Mouse (Mus musculus): ENCODE measurements around the gene Pam. TPM values are rescaled to one million over a fixed set of nuclear protein-coding genes. Genes with fewer than 3 reads are reported as not detected.
"Not testable (repeated sequence)": the region's sequence is repeated elsewhere in the genome, so short reads cannot be mapped to it uniquely, and the experiment has no call there.

The Pam gene
- polyA plus RNA-seq, 1 experiment from 2014 or later, result 32.9 TPM

- WGBS (ENCODE audit: missing documents), result 52% methylated on average over 2 of the region's 2 CpGs
- H3K4me3 ChIP-seq (ENCODE audit: inconsistent target), result no peak overlapping the region
- H3K79me2 ChIP-seq (ENCODE audit: inconsistent target), result no peaks in the 10 kb centered on the region
- peak overlapping the region; percentile 40 for H3K27ac ChIP-seq
- no peaks in the 10 kb centered on the region for H3K36me3 ChIP-seq (ENCODE audit: inconsistent target)
These were observed 59.7 kb downstream of the Pam start for GRCm38 (mm10) chr1:98035736-98036135.

GRCm38 (mm10) chr1:98031802-98032201 is 63.6 kb downstream of the Pam start:
- WGBS (ENCODE audit: missing documents), result 97% methylated on average over 8 of the region's 8 CpGs
- Histone ChIP-seq H3K27ac (no peak overlapping the region), H3K79me2 (ENCODE audit: inconsistent target) (no peaks in the 10 kb centered on the region), H3K4me3 (ENCODE audit: inconsistent target) (no peak overlapping the region), H3K36me3 (ENCODE audit: inconsistent target) (no peaks in the 10 kb centered on the region)

GRCm38 (mm10) chr1:98029025-98029424 is 66.4 kb downstream of the Pam start:
- no peaks in the 10 kb centered on the region for H3K36me3 ChIP-seq (ENCODE audit: inconsistent target)
- no peak overlapping the region for H3K4me3 ChIP-seq (ENCODE audit: inconsistent target)
- H3K27ac ChIP-seq, result no peak overlapping the region
- H3K79me2 ChIP-seq (ENCODE audit: inconsistent target), result no peaks in the 10 kb centered on the region
- WGBS (ENCODE audit: missing documents), result 38% methylated on average over 5 of the region's 5 CpGs

- H3K79me2 ChIP-seq (ENCODE audit: inconsistent target), result no peaks in the 10 kb centered on the region
- no peak overlapping the region for H3K27ac ChIP-seq
- H3K4me3 ChIP-seq (ENCODE audit: inconsistent target), result no peak overlapping the region
- 86% methylated on average over 5 of the region's 5 CpGs for WGBS (ENCODE audit: missing documents)
- no peaks in the 10 kb centered on the region for H3K36me3 ChIP-seq (ENCODE audit: inconsistent target)
These were observed 67.0 kb downstream of the Pam start for GRCm38 (mm10) chr1:98028468-98028867.

- WGBS (ENCODE audit: missing documents), result 73% methylated on average over 4 of the region's 4 CpGs
- Histone ChIP-seq H3K79me2 (ENCODE audit: inconsistent target) (no peaks in the 10 kb centered on the region), H3K4me3 (ENCODE audit: inconsistent target) (no peak overlapping the region), H3K36me3 (ENCODE audit: inconsistent target) (no peaks in the 10 kb centered on the region), H3K27ac (no peak overlapping the region)
These were observed 67.5 kb downstream of the Pam start for GRCm38 (mm10) chr1:98027959-98028358.

- no peaks in the 10 kb centered on the region for H3K79me2 ChIP-seq (ENCODE audit: inconsistent target)
- H3K4me3 ChIP-seq (ENCODE audit: inconsistent target), result no peak overlapping the region
- 74% methylated on average over 6 of the region's 6 CpGs for WGBS (ENCODE audit: missing documents)
- H3K36me3 ChIP-seq (ENCODE audit: inconsistent target), result no peaks in the 10 kb centered on the region
- H3K27ac ChIP-seq, result no peak overlapping the region
These were observed 69.4 kb downstream of the Pam start for GRCm38 (mm10) chr1:98025924-98026640.

- H3K79me2 ChIP-seq (ENCODE audit: inconsistent target), result no peaks in the 10 kb centered on the region
- 97% methylated on average over 4 of the region's 4 CpGs for WGBS (ENCODE audit: missing documents)
- H3K27ac ChIP-seq, result no peak overlapping the region
- H3K36me3 ChIP-seq (ENCODE audit: inconsistent target), result no peaks in the 10 kb centered on the region
- H3K4me3 ChIP-seq (ENCODE audit: inconsistent target), result no peak overlapping the region
These were observed 71.6 kb downstream of the Pam start for GRCm38 (mm10) chr1:98023866-98024265.

GRCm38 (mm10) chr1:98018987-98019386 is 76.5 kb downstream of the Pam start:
- no peak overlapping the region for H3K27ac ChIP-seq

GRCm38 (mm10) chr1:98016004-98016848 is 79.2 kb downstream of the Pam start:
- Histone ChIP-seq H3K36me3 (ENCODE audit: inconsistent target) (no peaks in the 10 kb centered on the region), H3K79me2 (ENCODE audit: inconsistent target) (no peaks in the 10 kb centered on the region), H3K27ac (no peak overlapping the region), H3K4me3 (ENCODE audit: inconsistent target) (no peak overlapping the region)
- 93% methylated on average over 9 of the region's 10 CpGs for WGBS (ENCODE audit: missing documents)

More at GRCm38 (mm10) chr1:98018987-98019386, 76.5 kb downstream of the Pam start:
- Histone ChIP-seq H3K36me3 (ENCODE audit: inconsistent target) (no peaks in the 10 kb centered on the region), H3K79me2 (ENCODE audit: inconsistent target) (no peaks in the 10 kb centered on the region), H3K4me3 (ENCODE audit: inconsistent target) (no peak overlapping the region)
- WGBS (ENCODE audit: missing documents), result 97% methylated on average over 9 of the region's 9 CpGs

GRCm38 (mm10) chr1:98015564-98015963 is 79.9 kb downstream of the Pam start:
- no peaks in the 10 kb centered on the region for H3K79me2 ChIP-seq (ENCODE audit: inconsistent target)
- H3K36me3 ChIP-seq (ENCODE audit: inconsistent target), result no peaks in the 10 kb centered on the region
- no peak overlapping the region for H3K4me3 ChIP-seq (ENCODE audit: inconsistent target)
- no peak overlapping the region for H3K27ac ChIP-seq
- 82% methylated on average over 3 of the region's 4 CpGs for WGBS (ENCODE audit: missing documents)

- Histone ChIP-seq H3K36me3 (ENCODE audit: inconsistent target) (no peaks in the 10 kb centered on the region), H3K27ac (no peak overlapping the region), H3K4me3 (ENCODE audit: inconsistent target) (no peak overlapping the region), H3K79me2 (ENCODE audit: inconsistent target) (no peaks in the 10 kb centered on the region)
- WGBS (ENCODE audit: missing documents), result 92% methylated on average over 7 of the region's 7 CpGs
These were observed 92.7 kb downstream of the Pam start for GRCm38 (mm10) chr1:98002561-98003425.

- H3K27ac ChIP-seq, result no peak overlapping the region
- H3K36me3 ChIP-seq (ENCODE audit: inconsistent target), result no peaks in the 10 kb centered on the region
- H3K79me2 ChIP-seq (ENCODE audit: inconsistent target), result no peaks in the 10 kb centered on the region
- 95% methylated on average over 2 of the region's 2 CpGs for WGBS (ENCODE audit: missing documents)
- no peak overlapping the region for H3K4me3 ChIP-seq (ENCODE audit: inconsistent target)
These were observed 96.0 kb downstream of the Pam start for GRCm38 (mm10) chr1:97999465-97999864.

- H3K4me3 ChIP-seq (ENCODE audit: inconsistent target); H3K79me2 ChIP-seq (ENCODE audit: inconsistent target); H3K36me3 ChIP-seq (ENCODE audit: inconsistent target); H3K27ac ChIP-seq: not testable (repeated sequence)
- 89% methylated on average over 4 of the region's 5 CpGs for WGBS (ENCODE audit: missing documents)
These were observed 96.5 kb downstream of the Pam start for GRCm38 (mm10) chr1:97998961-97999360.

GRCm38 (mm10) chr1:97997088-97997487 is 98.4 kb downstream of the Pam start:
- Histone ChIP-seq H3K79me2 (ENCODE audit: inconsistent target) (no peaks in the 10 kb centered on the region), H3K4me3 (ENCODE audit: inconsistent target) (no peak overlapping the region), H3K27ac (no peak overlapping the region), H3K36me3 (ENCODE audit: inconsistent target) (no peaks in the 10 kb centered on the region)
- 100% methylated on average over 1 of the region's 1 CpGs for WGBS (ENCODE audit: missing documents)
